Mouse (Mus musculus) retina, embryonic 14.5 days (tissue): ENCODE measurements around the gene Capg.

Experiments used
- DNase-seq: peaks from one replicate; pipeline ENCODE4 v3.0.0-alpha.2; 2015; ENCODE audit warnings: low spot score

The Capg gene

GRCm38 (mm10) chr6:72607676-72608075, 63.5 kb downstream of the Capg start:
- DNase-seq, result no peak

GRCm38 (mm10) chr6:72608662-72609184, 64.5 kb downstream of the Capg start:
- no peak for DNase-seq

GRCm38 (mm10) chr6:72610261-72610660, 66.1 kb downstream of the Capg start:
- no peak for DNase-seq
